Mouse (Mus musculus) testis, adult 2 months (tissue): ENCODE results near the gene Dnajc28.

Source experiments
- CTCF ChIP-seq: fragments of 200-500 bp; IDR thresholded peaks from 2 replicates; pipeline ENCODE4 v1.5.1; 2012; ENCODE audit warnings: low read depth, mild to moderate bottlenecking, inconsistent platforms, low read length, moderate library complexity; ENCODE audit not compliant: control insufficient read depth, insufficient read depth, insufficient replicate concordance
- POLR2A ChIP-seq: fragments of 200-500 bp; IDR thresholded peaks from 2 replicates; pipeline ENCODE4 v1.6.1; 2012; ENCODE audit warnings: low read depth, mild to moderate bottlenecking, inconsistent platforms, low read length, moderate library complexity; ENCODE audit not compliant: control insufficient read depth

DNA sequence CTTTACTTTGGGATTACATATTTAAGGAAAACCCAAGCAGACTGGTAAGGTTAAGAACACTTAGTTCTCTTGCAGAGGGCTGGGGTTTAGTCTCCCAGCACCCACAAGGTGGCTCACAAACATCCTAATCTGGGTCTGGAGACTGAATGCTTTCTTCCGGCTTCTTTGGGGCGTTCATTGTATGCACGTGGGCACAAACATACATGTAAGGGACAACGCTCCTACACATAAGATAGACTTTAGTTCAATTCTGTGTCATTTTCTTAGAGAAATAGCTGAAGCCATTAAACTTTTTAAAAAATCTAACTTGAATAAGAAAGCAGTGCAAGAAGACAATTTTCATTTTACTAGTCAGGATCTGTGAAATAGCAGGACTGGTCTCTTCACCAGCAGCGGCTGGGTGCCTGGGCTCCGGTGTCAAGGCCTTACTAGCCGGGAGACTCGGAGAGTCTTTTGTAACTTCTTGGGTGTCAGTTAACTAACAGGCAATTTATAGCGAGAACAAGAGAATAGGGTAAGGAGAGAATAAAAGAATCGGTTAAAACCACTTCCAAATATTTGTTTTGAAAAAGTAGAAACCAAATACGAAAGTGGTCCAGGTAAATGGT lies 27.3 kb upstream of the Dnajc28 start:
- TF ChIP-seq POLR2A (no peak), CTCF (no peak)
